Mouse (Mus musculus) megakaryocyte, embryonic 14.5 days (primary cell): ENCODE data around the gene Rap1gap.

Experiments
- FLI1 ChIP-seq: IDR thresholded peaks from 2 replicates; pipeline ENCODE4 v1.6.1; 2012; ENCODE audit warnings: low read length, inconsistent platforms, mixed read lengths
- GATA1 ChIP-seq: IDR thresholded peaks from 3 replicates; pipeline ENCODE4 v1.6.1; 2012; ENCODE audit warnings: mixed read lengths, low read length, inconsistent platforms, borderline replicate concordance

DNA sequence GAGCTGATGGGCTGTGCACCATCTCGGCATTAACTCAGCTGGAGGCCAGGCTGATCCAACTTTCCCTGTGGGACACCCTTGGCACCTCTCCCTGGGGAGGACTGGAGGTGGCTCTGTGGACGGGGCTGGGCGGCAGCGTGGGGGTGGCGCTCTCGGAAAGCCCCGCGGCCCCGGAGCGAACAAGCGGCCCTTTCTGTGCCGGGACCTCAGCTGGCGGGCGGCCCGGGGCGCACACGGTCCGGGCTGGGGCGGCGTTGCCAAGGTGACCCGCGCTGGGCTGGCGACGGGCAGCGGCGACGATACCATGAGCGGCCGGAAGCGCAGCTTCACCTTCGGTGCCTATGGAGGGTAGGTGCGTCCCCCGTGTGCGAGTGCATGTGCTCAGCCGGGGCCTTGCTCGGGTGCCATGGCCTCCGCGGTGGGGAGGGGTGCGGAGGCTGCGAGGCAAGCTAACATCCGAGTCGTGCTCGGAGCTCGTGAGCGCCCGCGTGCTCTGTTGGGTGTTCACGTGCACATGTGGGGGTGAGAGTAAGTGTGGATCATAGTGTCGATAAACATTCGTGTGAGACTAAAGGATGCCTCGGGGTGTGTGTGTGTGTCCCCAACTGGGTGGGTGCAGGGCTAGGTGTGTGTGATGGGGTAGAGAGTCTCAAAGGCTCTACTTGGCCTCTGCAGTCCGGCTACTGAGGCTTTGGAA, 17.0 kb downstream of the Rap1gap start:
- TF ChIP-seq GATA1, result no peak
- TF ChIP-seq FLI1, result no peak
